Mouse (Mus musculus) limb, embryonic 12.5 days (tissue): Measurements from ENCODE around the gene Eci1. TPM values are rescaled to one million over a fixed set of nuclear protein-coding genes. Genes with fewer than 3 reads are reported as not detected.

Experiments used
- ATAC-seq: fragments of 200-750 bp; cut with Nextera tagmentation; 2 replicates; pipeline ENCODE4 v1.8.0; 2017; ENCODE audit warnings: low read depth, moderate TSS enrichment; ENCODE audit not compliant: insufficient number of reproducible peaks, insufficient read depth, low FRiP score, low TSS enrichment
- H3K27ac ChIP-seq: fragments of 300-500 bp; sonication (generic); 2 replicates; pipeline ENCODE4 v1.5.1; 2016; ENCODE audit warnings: mild to moderate bottlenecking, moderate library complexity
- H3K27me3 ChIP-seq: fragments of 300-500 bp; sonication (generic); 2 replicates; pipeline ENCODE4 v1.6.1; 2016; ENCODE audit warnings: mild to moderate bottlenecking, moderate library complexity
- H3K36me3 ChIP-seq: fragments of 300-500 bp; sonication (generic); 2 replicates; pipeline ENCODE4 v1.6.1; 2016; ENCODE audit warnings: mild to moderate bottlenecking, moderate library complexity
- H3K4me1 ChIP-seq: fragments of 300-500 bp; sonication (generic); replicated peaks from 2 replicates; pipeline ENCODE4 v1.6.1; 2016
- H3K4me2 ChIP-seq: fragments of 300-500 bp; sonication (generic); 2 replicates; pipeline ENCODE4 v1.6.1; 2016; ENCODE audit warnings: mild to moderate bottlenecking, moderate library complexity
- H3K4me3 ChIP-seq: fragments of 300-500 bp; sonication (generic); replicated peaks from 2 replicates; pipeline ENCODE4 v1.5.1; 2016; ENCODE audit warnings: mild to moderate bottlenecking
- H3K9ac ChIP-seq: fragments of 300-500 bp; sonication (generic); replicated peaks from 2 replicates; pipeline ENCODE4 v1.6.1; 2016; ENCODE audit warnings: mild to moderate bottlenecking, moderate library complexity
- H3K9me3 ChIP-seq: fragments of 300-500 bp; sonication (generic); 2 replicates; pipeline ENCODE4 v1.6.1; 2016; ENCODE audit warnings: mild to moderate bottlenecking, moderate library complexity
- WGBS: fragments of 180-500 bp; shearing (Covaris S2); methylation state at CpG from one replicate; pipeline ENCODE4 v1.1.7; 2016; 5-methylcytosine and 5-hydroxymethylcytosine counted together
- polyA plus RNA-seq: library from polyadenylated mRNA; unstranded; fragments of >200 nt; fragmentation: Nextera tagmentation; extraction: Ambion mirVana; gene quantifications from 2 replicates; pipeline ENCODE4 v1.2.1, GENCODE M21; 2016

Eci1 gene
- polyA plus RNA-seq, 1 experiment from 2014 or later = 102 TPM

DNA sequence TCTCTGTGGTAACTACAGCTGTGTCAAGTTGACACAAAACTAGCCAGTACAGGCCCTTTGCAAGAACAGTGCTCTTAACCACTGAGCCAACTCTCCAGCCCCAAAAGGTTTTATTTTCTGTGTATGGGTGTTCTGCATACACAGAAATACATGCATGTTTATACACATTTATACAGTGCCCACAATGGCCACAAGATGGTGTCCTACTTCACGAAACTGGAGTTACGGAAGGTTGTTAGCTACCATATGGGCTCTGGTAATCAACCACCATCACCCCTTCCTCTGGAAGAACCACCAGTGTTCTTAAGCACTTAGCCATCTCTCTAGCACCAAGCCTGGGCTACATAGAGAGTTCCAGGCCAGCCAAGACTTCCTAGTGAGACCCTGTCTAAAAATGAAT is 35.1 kb downstream of the Eci1 start:
- Histone ChIP-seq H3K27me3 (no peaks in the 10 kb centered on the region), H3K9me3 (no peaks in the 10 kb centered on the region), H3K36me3 (no peaks in the 10 kb centered on the region), H3K9ac (no peak overlapping the region), H3K4me2 (no peak overlapping the region), H3K4me3 (no peak overlapping the region), H3K4me1 (no peaks in the 10 kb centered on the region), H3K27ac (no peak overlapping the region)
- 71% methylated on average over 2 of the region's 2 CpGs for WGBS
- ATAC-seq = no peak

DNA sequence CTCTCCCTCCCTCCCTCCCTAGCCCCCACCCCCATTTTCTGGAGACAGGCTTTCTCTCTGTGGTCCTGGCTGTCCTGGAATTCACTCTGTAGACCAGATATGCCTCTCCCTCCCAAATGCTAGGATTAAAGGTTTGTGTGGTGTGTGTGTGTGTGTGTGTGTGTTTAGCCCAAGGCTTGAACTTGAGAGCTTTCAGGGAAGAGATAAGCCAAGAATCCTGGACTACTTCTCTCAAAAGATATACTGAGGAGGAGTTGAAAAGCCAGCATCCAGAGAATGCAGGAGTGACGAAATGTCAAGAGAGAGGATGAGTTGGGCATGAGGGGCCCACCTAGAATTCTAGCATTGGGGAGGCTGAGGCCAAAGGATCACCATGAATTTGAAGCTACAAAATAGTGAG is 36.5 kb downstream of the Eci1 start:
- no peak for ATAC-seq
- Histone ChIP-seq H3K36me3 (no peaks in the 10 kb centered on the region), H3K27ac (no peak overlapping the region), H3K27me3 (no peaks in the 10 kb centered on the region), H3K4me2 (no peak overlapping the region), H3K4me1 (no peaks in the 10 kb centered on the region), H3K9ac (no peak overlapping the region), H3K4me3 (no peak overlapping the region), H3K9me3 (no peaks in the 10 kb centered on the region)
- 93% methylated on average over 1 of the region's 1 CpGs for WGBS

DNA sequence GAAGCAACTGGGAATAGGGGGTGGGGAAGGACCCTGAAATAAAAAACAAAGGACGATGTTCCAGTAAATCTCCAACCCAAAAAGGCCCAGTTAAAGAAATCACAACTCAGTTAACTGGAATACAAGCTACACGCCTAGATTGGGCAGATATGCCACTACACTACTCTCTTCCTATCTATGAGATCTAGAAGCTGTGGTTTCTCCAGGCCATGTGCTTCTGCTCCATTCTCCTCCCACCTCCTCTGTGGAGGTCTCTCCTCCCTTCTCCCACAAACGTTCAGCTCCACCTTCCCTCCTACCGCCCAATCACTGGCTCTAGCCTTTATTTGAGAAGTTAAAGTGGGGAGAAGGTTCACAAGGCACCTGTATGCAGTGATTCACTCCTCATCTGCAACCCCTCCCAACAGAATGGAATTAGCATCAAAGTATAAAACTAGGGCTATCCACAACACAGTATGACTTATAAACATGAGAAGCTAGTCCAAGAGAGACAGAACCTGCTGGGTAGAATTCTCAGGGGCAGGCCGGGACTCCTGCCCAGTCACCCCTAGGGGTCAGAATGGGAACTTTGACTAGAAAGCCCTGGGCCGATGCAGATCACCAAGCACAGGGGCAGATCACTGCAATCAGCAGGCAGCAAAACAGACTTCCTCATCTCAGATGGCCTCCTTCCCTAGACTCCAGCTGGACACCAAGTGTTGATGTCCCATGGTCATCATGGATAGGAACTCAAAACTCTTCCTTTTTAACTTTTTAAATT is 37.1 kb downstream of the Eci1 start:
- H3K27me3 ChIP-seq = no peaks in the 10 kb centered on the region
- no peak overlapping the region for H3K4me2 ChIP-seq
- ATAC-seq = no peak
- WGBS = 58% methylated on average over 6 of the region's 6 CpGs
- H3K4me1 ChIP-seq = no peaks in the 10 kb centered on the region
- H3K9me3 ChIP-seq = no peaks in the 10 kb centered on the region
- H3K4me3 ChIP-seq = no peak overlapping the region
- no peak overlapping the region for H3K27ac ChIP-seq
- no peak overlapping the region for H3K9ac ChIP-seq
- no peaks in the 10 kb centered on the region for H3K36me3 ChIP-seq

DNA sequence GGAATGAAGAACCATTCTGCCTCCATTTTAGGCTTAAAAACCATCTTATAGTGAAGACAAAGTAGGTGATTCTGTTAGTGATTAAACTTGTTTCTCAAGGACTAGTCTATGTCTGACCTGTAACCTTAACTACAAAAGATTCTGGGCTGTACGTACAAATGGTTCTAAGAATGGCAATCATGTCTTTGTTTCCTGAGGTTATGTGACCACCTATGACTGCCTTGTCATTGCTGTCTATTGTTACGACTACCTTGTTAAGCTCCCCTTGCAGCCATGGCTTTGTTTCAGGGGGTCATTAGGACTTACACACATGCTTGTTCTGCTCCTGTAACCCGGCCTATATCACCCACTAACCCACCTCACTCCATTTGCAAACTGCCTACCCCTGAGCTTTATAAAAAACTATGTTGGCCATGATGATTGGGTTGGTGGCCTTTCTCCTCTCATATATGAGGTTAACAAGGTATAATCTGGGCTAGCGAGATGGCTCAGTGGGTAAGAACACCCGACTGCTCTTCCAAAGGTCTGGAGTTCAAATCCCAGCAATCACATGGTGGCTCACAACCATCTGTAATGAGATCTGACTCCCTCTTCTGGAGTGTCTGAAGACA is 42.3 kb downstream of the Eci1 start:
- H3K36me3 ChIP-seq = peaks cover 14% of the 10 kb centered on the region

DNA sequence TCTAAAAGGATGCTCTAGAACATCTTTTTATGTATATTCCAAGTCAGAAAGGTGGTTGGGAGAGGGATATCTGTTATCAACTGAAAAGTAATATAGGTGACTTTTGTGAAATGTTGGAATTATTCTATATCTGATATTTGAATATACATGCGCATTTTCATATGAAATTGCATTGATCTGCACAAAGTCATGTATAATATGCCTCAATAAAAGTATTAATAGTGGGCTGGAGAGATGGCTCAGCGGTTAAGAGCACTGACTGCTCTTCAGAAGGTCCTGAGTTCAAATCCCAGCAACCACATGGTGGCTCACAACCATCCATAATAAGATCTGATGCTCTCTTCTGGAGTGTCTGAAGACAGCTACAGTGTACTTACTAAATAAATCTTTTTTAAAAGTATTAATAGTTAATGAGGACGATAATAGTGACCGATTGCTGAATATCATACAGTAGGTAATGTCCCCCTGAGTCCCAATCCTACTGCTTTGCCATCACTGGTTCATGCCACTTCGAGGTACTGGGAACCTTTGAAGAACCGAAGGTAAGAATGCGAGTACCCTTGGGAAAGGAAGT is 43.0 kb downstream of the Eci1 start:
- no peaks in the 10 kb centered on the region for H3K27me3 ChIP-seq
- H3K4me3 ChIP-seq = peak overlapping the region; percentile 87
- H3K36me3 ChIP-seq = peaks cover 21% of the 10 kb centered on the region
- no peak for ATAC-seq
- no peaks in the 10 kb centered on the region for H3K9me3 ChIP-seq
- 18% methylated on average over 7 of the region's 7 CpGs for WGBS
- peak overlapping the region; percentile 98 for H3K4me2 ChIP-seq
- peak overlapping the region; percentile 78 for H3K27ac ChIP-seq
- peak overlapping the region; percentile 87 for H3K9ac ChIP-seq
- H3K4me1 ChIP-seq = peaks cover 32% of the 10 kb centered on the region

More for the DNA sequence above, 42.3 kb downstream of the Eci1 start:
- H3K9ac ChIP-seq = no peak overlapping the region
- H3K4me1 ChIP-seq = peaks cover 26% of the 10 kb centered on the region
- no peak for ATAC-seq
- H3K4me3 ChIP-seq = no peak overlapping the region
- no peak overlapping the region for H3K27ac ChIP-seq
- WGBS = 91% methylated on average over 5 of the region's 5 CpGs
- H3K9me3 ChIP-seq = no peaks in the 10 kb centered on the region
- no peaks in the 10 kb centered on the region for H3K27me3 ChIP-seq
- H3K4me2 ChIP-seq = no peak overlapping the region

DNA sequence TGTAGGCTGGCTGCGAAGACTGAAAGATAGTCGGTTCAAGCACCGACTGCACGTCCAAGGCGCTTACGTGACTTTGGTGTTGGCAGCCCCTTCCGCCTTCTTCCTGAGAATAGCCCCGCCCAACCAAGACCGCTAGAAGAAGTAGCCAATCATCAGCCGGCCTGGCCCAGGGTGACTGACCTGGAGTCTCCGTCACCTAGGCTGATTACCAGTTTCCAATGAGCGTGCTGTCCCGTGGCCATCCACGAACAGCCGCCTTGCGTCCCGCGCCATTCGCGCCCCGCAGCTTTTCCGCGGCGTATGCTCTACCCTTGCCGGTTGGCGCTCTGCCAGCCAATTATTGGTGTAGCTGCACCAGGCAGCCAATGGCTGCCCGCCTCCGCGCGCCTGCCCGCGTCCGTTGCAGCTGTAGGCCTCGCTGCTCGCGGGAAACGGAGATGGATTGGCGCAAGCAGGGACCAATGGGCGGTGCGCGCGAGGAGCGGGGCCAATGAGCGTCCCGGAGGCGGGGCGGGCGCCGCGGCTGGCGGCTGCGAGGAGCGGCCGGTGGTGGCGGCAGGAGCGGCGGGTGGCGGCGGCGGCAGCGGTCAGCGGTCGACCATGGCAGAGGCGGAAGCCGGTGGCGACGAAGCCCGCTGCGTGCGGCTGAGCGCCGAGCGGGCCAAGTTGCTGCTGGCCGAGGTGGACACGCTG is 43.6 kb downstream of the Eci1 start, which contains the start of the genes E4f1 and Pgp:
Gene E4f1 (minus strand): TSS at position 404 of the 693 bp plus-strand sequence.
Gene Pgp (plus strand): TSS at position 483 of the 693 bp plus-strand sequence.
- ATAC-seq = peak; percentile 97
- Histone ChIP-seq H3K9ac (peak within 1 kb of the TSS; percentile 87), H3K4me1 (peaks cover 35% of the 10 kb centered on the region), H3K4me3 (peak within 1 kb of the TSS; percentile 87), H3K27me3 (no peaks in the 10 kb centered on the region), H3K36me3 (peaks cover 27% of the 10 kb centered on the region), H3K27ac (peak within 1 kb of the TSS; percentile 78), H3K9me3 (no peaks in the 10 kb centered on the region), H3K4me2 (peak within 1 kb of the TSS; percentile 98)
- under 1% methylated on average over 57 of the region's 75 CpGs for WGBS

DNA sequence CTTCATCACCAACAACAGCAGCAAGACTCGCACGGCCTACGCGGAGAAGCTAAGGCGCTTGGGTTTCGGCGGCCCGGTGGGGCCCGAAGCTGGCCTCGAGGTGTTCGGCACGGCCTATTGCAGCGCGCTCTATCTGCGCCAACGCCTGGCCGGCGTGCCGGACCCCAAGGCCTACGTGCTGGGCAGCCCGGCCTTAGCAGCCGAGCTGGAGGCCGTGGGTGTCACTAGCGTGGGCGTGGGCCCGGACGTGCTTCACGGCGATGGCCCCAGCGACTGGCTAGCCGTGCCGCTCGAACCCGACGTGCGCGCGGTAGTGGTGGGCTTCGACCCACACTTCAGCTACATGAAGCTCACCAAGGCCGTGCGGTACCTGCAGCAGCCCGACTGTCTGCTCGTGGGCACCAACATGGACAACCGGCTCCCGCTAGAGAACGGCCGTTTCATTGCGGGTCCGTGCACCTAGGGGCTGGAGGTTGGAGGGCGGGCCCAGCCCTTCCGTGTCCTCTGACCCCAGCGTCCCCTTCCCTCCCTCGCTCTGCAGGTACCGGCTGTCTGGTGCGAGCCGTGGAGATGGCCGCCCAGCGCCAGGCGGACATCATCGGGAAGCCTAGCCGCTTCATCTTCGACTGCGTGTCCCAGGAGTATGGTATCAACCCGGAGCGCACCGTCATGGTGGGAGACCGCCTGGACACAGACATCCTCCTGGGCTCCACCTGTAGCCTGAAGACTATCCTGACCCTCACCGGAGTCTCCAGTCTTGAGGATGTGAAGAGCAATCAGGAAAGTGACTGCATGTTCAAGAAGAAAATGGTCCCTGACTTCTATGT is 44.5 kb downstream of the Eci1 start:
- no peak for ATAC-seq
- 1% methylated on average over 68 of the region's 68 CpGs for WGBS
- peak overlapping the region; percentile 87 for H3K9ac ChIP-seq
- peak overlapping the region; percentile 98 for H3K4me2 ChIP-seq
- no peaks in the 10 kb centered on the region for H3K9me3 ChIP-seq
- H3K27ac ChIP-seq = peak overlapping the region; percentile 78
- H3K4me3 ChIP-seq = peak overlapping the region; percentile 87
- H3K4me1 ChIP-seq = peaks cover 35% of the 10 kb centered on the region
- peaks cover 36% of the 10 kb centered on the region for H3K36me3 ChIP-seq
- H3K27me3 ChIP-seq = no peaks in the 10 kb centered on the region

DNA sequence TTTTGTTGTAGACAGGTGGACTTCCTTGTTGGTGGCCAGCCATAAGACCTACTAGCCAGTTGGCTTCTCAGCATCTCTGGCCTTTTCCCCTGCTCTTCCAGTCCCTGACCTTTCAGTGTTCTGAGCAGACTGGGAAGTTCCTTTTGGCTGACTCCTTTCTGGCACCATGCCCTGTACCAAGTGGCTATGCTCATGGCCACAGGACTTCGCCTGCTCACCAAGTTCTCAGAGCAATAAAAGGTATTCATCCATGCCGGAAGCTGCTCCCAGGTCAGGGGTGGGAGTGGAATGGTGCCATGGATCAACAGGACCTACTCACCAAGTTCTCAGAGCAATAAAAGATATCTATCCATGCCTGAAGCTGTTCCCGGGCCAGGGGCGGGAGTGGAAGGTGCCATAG is 46.1 kb downstream of the Eci1 start:
- H3K9me3 ChIP-seq = no peaks in the 10 kb centered on the region
- 83% methylated on average over 4 of the region's 4 CpGs for WGBS
- peaks cover 35% of the 10 kb centered on the region for H3K4me1 ChIP-seq
- peak overlapping the region; percentile 98 for H3K4me2 ChIP-seq
- H3K4me3 ChIP-seq = peak overlapping the region; percentile 87; the same call in 1 of the 2 replicates
- no peak overlapping the region for H3K9ac ChIP-seq
- peak overlapping the region; percentile 35; the same call in 1 of the 2 replicates for H3K27ac ChIP-seq
- H3K36me3 ChIP-seq = peaks cover 52% of the 10 kb centered on the region
- no peak for ATAC-seq
- H3K27me3 ChIP-seq = no peaks in the 10 kb centered on the region

DNA sequence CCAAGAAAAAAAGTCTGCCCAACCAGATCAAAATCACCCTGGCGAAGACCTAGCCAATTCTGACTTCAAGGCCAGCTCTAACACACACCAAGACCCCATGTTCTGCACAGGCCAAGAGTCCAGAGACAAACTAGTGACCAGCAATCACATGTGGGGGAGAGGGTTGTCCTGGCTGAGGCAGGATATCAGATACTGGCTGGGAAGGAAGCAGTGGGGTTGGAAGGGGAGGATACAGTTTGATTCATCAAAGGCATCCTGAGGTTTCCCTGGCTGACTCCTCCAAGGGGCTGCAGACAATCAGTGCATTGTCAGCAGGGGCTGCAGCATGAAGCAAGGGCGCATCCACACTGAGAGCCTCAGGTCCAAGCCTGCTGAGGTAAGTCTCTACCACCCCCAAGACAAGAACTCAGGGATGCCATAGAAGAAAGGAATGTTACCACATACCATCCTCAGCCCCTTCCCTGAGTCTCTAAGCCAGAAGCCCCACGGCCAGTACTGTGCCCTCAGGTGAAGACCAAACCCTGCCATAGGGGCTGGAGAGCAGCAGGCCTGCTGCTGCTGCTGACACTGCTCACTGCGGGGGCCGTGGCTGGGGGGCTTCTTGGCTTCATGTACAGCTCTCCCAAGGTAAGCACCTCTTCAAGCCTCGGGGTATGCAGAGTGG is 47.3 kb downstream of the Eci1 start, which contains the start of gene Bricd5:
Gene Bricd5 (plus strand): TSS at position 273 of the 664 bp plus-strand sequence.
- peak within 1 kb of the TSS; percentile 98; the same call in 1 of the 2 replicates for H3K4me2 ChIP-seq
- no peaks in the 10 kb centered on the region for H3K27me3 ChIP-seq
- H3K27ac ChIP-seq = peak within 1 kb of the TSS; percentile 66
- no peaks in the 10 kb centered on the region for H3K9me3 ChIP-seq
- H3K4me3 ChIP-seq = no peak within 1 kb of the TSS
- peaks cover 57% of the 10 kb centered on the region for H3K36me3 ChIP-seq
- no peak for ATAC-seq
- H3K4me1 ChIP-seq = peaks cover 43% of the 10 kb centered on the region
- WGBS = 78% methylated on average over 6 of the region's 6 CpGs
- H3K9ac ChIP-seq = no peak within 1 kb of the TSS; the same call in 1 of the 2 replicates

DNA sequence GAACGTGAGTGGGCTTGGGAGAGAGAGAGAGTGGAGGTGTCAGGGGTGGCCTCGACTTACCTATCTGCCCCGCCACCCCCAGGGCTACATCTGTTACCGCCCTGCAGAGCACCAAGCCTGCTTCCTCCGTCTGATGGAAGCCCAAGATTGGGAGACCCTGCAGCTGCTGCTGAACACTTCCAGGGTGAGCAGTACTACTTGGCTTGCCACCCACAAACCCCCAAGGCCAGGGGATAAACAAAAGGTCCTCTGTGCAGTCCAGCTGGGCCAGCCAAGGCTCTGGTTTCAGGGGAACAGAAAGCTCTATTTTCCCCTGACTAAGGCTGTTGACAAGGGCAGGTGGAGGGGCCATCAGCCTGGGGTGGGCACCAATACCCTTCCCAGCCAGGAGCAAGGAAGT is 48.1 kb downstream of the Eci1 start:
- peaks cover 43% of the 10 kb centered on the region for H3K4me1 ChIP-seq
- WGBS = 76% methylated on average over 5 of the region's 5 CpGs
- no peaks in the 10 kb centered on the region for H3K9me3 ChIP-seq
- peak overlapping the region; percentile 66 for H3K27ac ChIP-seq
- H3K9ac ChIP-seq = no peak overlapping the region; the same call in 1 of the 2 replicates
- ATAC-seq = no peak
- no peak overlapping the region for H3K4me3 ChIP-seq
- no peaks in the 10 kb centered on the region for H3K27me3 ChIP-seq
- no peak overlapping the region for H3K4me2 ChIP-seq
- peaks cover 57% of the 10 kb centered on the region for H3K36me3 ChIP-seq
